Mouse (Mus musculus): ENCODE results near the gene Fam186b. TPM values are rescaled to one million over a fixed set of nuclear protein-coding genes. Genes with fewer than 3 reads are reported as not detected.

Fam186b gene
- polyA plus RNA-seq, 1 experiment, result not detected

- Histone ChIP-seq H3K9me3 (replicated peaks; ENCODE audit: control insufficient read depth, insufficient read depth, low read length, poor library complexity, severe bottlenecking) (no peaks in the 10 kb centered on the region), H3K27me3 (ENCODE audit: control insufficient read depth, insufficient read depth, low read length, poor library complexity, severe bottlenecking) (no peaks in the 10 kb centered on the region)
These were observed 61.2 kb downstream of the Fam186b start for GRCm38 (mm10) chr15:99234326-99235010.

GRCm38 (mm10) chr15:99233719-99234118 is 62.0 kb downstream of the Fam186b start:
- H3K27ac ChIP-seq (ENCODE audit: insufficient read depth, low read length), result no peak overlapping the region
- TF ChIP-seq EP300 (IDR thresholded peaks at IDR 0.05; ENCODE audit: insufficient read depth, low read depth, low read length) (no peak), POLR2A (IDR thresholded peaks at IDR 0.05; ENCODE audit: insufficient read depth, low read length) (no peak), CTCF (IDR thresholded peaks at IDR 0.05; ENCODE audit: low read depth, low read length) (no peak)
- H3K36me3 ChIP-seq (ENCODE audit: control insufficient read depth, insufficient read depth, low read length, poor library complexity, severe bottlenecking), result no peaks in the 10 kb centered on the region
- no peak overlapping the region for H3K9ac ChIP-seq (ENCODE audit: low read depth, poor library complexity, severe bottlenecking)
- H3K27me3 ChIP-seq (ENCODE audit: control insufficient read depth, insufficient read depth, low read length, poor library complexity, severe bottlenecking), result no peaks in the 10 kb centered on the region
- peaks cover 6% of the 10 kb centered on the region for H3K4me1 ChIP-seq (ENCODE audit: control insufficient read depth, insufficient read depth, low read length)
- no peaks in the 10 kb centered on the region for H3K9me3 ChIP-seq (replicated peaks; ENCODE audit: control insufficient read depth, insufficient read depth, low read length, poor library complexity, severe bottlenecking)
- no peak overlapping the region for H3K4me3 ChIP-seq (ENCODE audit: low read depth, low read length)

More at GRCm38 (mm10) chr15:99234326-99235010, 61.2 kb downstream of the Fam186b start:
- no peak overlapping the region for H3K4me3 ChIP-seq (ENCODE audit: low read depth, low read length)
- TF ChIP-seq POLR2A (IDR thresholded peaks at IDR 0.05; ENCODE audit: insufficient read depth, low read length) (no peak), EP300 (IDR thresholded peaks at IDR 0.05; ENCODE audit: insufficient read depth, low read depth, low read length) (no peak), CTCF (IDR thresholded peaks at IDR 0.05; ENCODE audit: low read depth, low read length) (no peak)
- H3K27ac ChIP-seq (ENCODE audit: insufficient read depth, low read length), result no peak overlapping the region
- no peak overlapping the region for H3K9ac ChIP-seq (ENCODE audit: low read depth, poor library complexity, severe bottlenecking)
- no peaks in the 10 kb centered on the region for H3K36me3 ChIP-seq (ENCODE audit: control insufficient read depth, insufficient read depth, low read length, poor library complexity, severe bottlenecking)
- H3K4me1 ChIP-seq (ENCODE audit: control insufficient read depth, insufficient read depth, low read length), result peaks cover 1% of the 10 kb centered on the region

GRCm38 (mm10) chr15:99231998-99232397 is 63.7 kb downstream of the Fam186b start:
- Histone ChIP-seq H3K9me3 (replicated peaks; ENCODE audit: control insufficient read depth, insufficient read depth, low read length, poor library complexity, severe bottlenecking) (no peaks in the 10 kb centered on the region), H3K36me3 (ENCODE audit: control insufficient read depth, insufficient read depth, low read length, poor library complexity, severe bottlenecking) (no peaks in the 10 kb centered on the region), H3K4me3 (ENCODE audit: low read depth, low read length) (no peak overlapping the region), H3K27ac (ENCODE audit: insufficient read depth, low read length) (no peak overlapping the region), H3K9ac (ENCODE audit: low read depth, poor library complexity, severe bottlenecking) (no peak overlapping the region), H3K27me3 (ENCODE audit: control insufficient read depth, insufficient read depth, low read length, poor library complexity, severe bottlenecking) (no peaks in the 10 kb centered on the region), H3K4me1 (ENCODE audit: control insufficient read depth, insufficient read depth, low read length) (peaks cover 6% of the 10 kb centered on the region)
- TF ChIP-seq CTCF (IDR thresholded peaks at IDR 0.05; ENCODE audit: low read depth, low read length), result no peak
- TF ChIP-seq POLR2A (IDR thresholded peaks at IDR 0.05; ENCODE audit: insufficient read depth, low read length), result no peak
- no peak for TF ChIP-seq EP300 (IDR thresholded peaks at IDR 0.05; ENCODE audit: insufficient read depth, low read depth, low read length)

- Histone ChIP-seq H3K4me3 (ENCODE audit: low read depth, low read length) (no peak overlapping the region), H3K4me1 (ENCODE audit: control insufficient read depth, insufficient read depth, low read length) (peaks cover 12% of the 10 kb centered on the region), H3K36me3 (ENCODE audit: control insufficient read depth, insufficient read depth, low read length, poor library complexity, severe bottlenecking) (no peaks in the 10 kb centered on the region), H3K27me3 (ENCODE audit: control insufficient read depth, insufficient read depth, low read length, poor library complexity, severe bottlenecking) (peaks cover 9% of the 10 kb centered on the region), H3K9me3 (replicated peaks; ENCODE audit: control insufficient read depth, insufficient read depth, low read length, poor library complexity, severe bottlenecking) (no peaks in the 10 kb centered on the region), H3K9ac (ENCODE audit: low read depth, poor library complexity, severe bottlenecking) (no peak overlapping the region), H3K27ac (ENCODE audit: insufficient read depth, low read length) (no peak overlapping the region)
- TF ChIP-seq CTCF (IDR thresholded peaks at IDR 0.05; ENCODE audit: low read depth, low read length) (no peak), POLR2A (IDR thresholded peaks at IDR 0.05; ENCODE audit: insufficient read depth, low read length) (no peak), EP300 (IDR thresholded peaks at IDR 0.05; ENCODE audit: insufficient read depth, low read depth, low read length) (no peak)
These were observed 69.6 kb downstream of the Fam186b start for GRCm38 (mm10) chr15:99226090-99226489.

- H3K9ac ChIP-seq (ENCODE audit: low read depth, poor library complexity, severe bottlenecking), result peak overlapping the region; percentile 65
- H3K4me3 ChIP-seq (ENCODE audit: low read depth, low read length), result peak overlapping the region; percentile 62
- TF ChIP-seq EP300 (IDR thresholded peaks at IDR 0.05; ENCODE audit: insufficient read depth, low read depth, low read length), result no peak
- no peak for TF ChIP-seq CTCF (IDR thresholded peaks at IDR 0.05; ENCODE audit: low read depth, low read length)
- no peak for TF ChIP-seq POLR2A (IDR thresholded peaks at IDR 0.05; ENCODE audit: insufficient read depth, low read length)
- no peak overlapping the region for H3K27ac ChIP-seq (ENCODE audit: insufficient read depth, low read length)
- peaks cover 9% of the 10 kb centered on the region for H3K27me3 ChIP-seq (ENCODE audit: control insufficient read depth, insufficient read depth, low read length, poor library complexity, severe bottlenecking)
- no peaks in the 10 kb centered on the region for H3K36me3 ChIP-seq (ENCODE audit: control insufficient read depth, insufficient read depth, low read length, poor library complexity, severe bottlenecking)
- peaks cover 12% of the 10 kb centered on the region for H3K4me1 ChIP-seq (ENCODE audit: control insufficient read depth, insufficient read depth, low read length)
- H3K9me3 ChIP-seq (replicated peaks; ENCODE audit: control insufficient read depth, insufficient read depth, low read length, poor library complexity, severe bottlenecking), result no peaks in the 10 kb centered on the region
These were observed 70.4 kb downstream of the Fam186b start for GRCm38 (mm10) chr15:99225081-99225810.

All from ES-Bruce4 (cell line).